Mouse (Mus musculus) limb, embryonic 14.5 days (tissue): Measurements from ENCODE around the gene Tgfbr3l. TPM values are rescaled to one million over a fixed set of nuclear protein-coding genes. Genes with fewer than 3 reads are reported as not detected.

ENCODE experiments used
- ATAC-seq: fragments of 200-750 bp; cut with Nextera tagmentation; 2 replicates; pipeline ENCODE4 v1.8.0; 2017; ENCODE audit warnings: low read depth, moderate number of reproducible peaks, moderate TSS enrichment; ENCODE audit not compliant: low FRiP score
- DNase-seq: peaks from one replicate; pipeline ENCODE4 v3.0.0-alpha.2; 2015; ENCODE audit warnings: low spot score
- H3K27ac ChIP-seq: fragments of 300-500 bp; sonication (generic); replicated peaks from 2 replicates; pipeline ENCODE4 v1.5.1; 2014; ENCODE audit warnings: low read depth, mild to moderate bottlenecking, low read length, moderate library complexity, mixed read lengths
- H3K27me3 ChIP-seq: fragments of 300-500 bp; sonication (generic); 2 replicates; pipeline ENCODE4 v1.6.1; 2014; ENCODE audit warnings: low read length, mixed read lengths; ENCODE audit not compliant: control insufficient read depth, insufficient read depth
- H3K36me3 ChIP-seq: fragments of 300-500 bp; sonication (generic); 2 replicates; pipeline ENCODE4 v1.6.1; 2014; ENCODE audit warnings: mild to moderate bottlenecking, low read length, moderate library complexity, mixed read lengths; ENCODE audit not compliant: control insufficient read depth, insufficient read depth
- H3K4me1 ChIP-seq: fragments of 300-500 bp; sonication (generic); 2 replicates; pipeline ENCODE4 v1.6.1; 2014; ENCODE audit warnings: antibody characterized with exemption, low read length, mixed read lengths; ENCODE audit not compliant: control insufficient read depth, insufficient read depth
- H3K4me2 ChIP-seq: fragments of 300-500 bp; sonication (generic); replicated peaks from 2 replicates; pipeline ENCODE4 v1.6.1; 2014; ENCODE audit warnings: low read depth, mild to moderate bottlenecking, low read length, moderate library complexity; ENCODE audit not compliant: severe bottlenecking
- H3K4me3 ChIP-seq: fragments of 300-500 bp; sonication (generic); replicated peaks from 2 replicates; pipeline ENCODE4 v1.5.1; 2014; ENCODE audit warnings: low read length
- H3K9ac ChIP-seq: fragments of 300-500 bp; sonication (generic); 2 replicates; pipeline ENCODE4 v1.6.1; 2014; ENCODE audit warnings: mild to moderate bottlenecking, low read depth, low read length, moderate library complexity; ENCODE audit not compliant: severe bottlenecking
- H3K9me3 ChIP-seq: fragments of 300-500 bp; sonication (generic); 2 replicates; pipeline ENCODE4 v1.6.1; 2016; ENCODE audit warnings: low read length; ENCODE audit not compliant: control insufficient read depth
- POLR2A ChIP-seq: fragments of 200-500 bp; IDR thresholded peaks from 2 replicates; pipeline ENCODE4 v1.8.0; 2012; ENCODE audit warnings: inconsistent platforms, mild to moderate bottlenecking, moderate library complexity, borderline replicate concordance; ENCODE audit not compliant: insufficient read depth, insufficient read length; ENCODE audit errors: extremely low read depth
- WGBS: fragments of 180-500 bp; shearing (Covaris S2); extraction: QIAGEN DNeasy Blood & Tissue Kit; methylation state at CpG from one replicate; pipeline ENCODE4 v1.1.7; 2014; 5-methylcytosine and 5-hydroxymethylcytosine counted together
- polyA plus RNA-seq, 2 experiments: library from polyadenylated mRNA; depleted of rRNA in 1 of 2; stranded (reverse) in 1 of 2; unstranded in 1 of 2; fragments of >200 nt; fragmentation: Nextera tagmentation in 1 of 2; extraction: Ambion mirVana in 1 of 2; gene quantifications; 2 replicates each; pipeline versions ENCODE4 v1.2.1 to v1.2.3; 2012 to 2014

Gene Tgfbr3l
- polyA plus RNA-seq, 2 experiments = 4.6 to 63.0 TPM

DNA sequence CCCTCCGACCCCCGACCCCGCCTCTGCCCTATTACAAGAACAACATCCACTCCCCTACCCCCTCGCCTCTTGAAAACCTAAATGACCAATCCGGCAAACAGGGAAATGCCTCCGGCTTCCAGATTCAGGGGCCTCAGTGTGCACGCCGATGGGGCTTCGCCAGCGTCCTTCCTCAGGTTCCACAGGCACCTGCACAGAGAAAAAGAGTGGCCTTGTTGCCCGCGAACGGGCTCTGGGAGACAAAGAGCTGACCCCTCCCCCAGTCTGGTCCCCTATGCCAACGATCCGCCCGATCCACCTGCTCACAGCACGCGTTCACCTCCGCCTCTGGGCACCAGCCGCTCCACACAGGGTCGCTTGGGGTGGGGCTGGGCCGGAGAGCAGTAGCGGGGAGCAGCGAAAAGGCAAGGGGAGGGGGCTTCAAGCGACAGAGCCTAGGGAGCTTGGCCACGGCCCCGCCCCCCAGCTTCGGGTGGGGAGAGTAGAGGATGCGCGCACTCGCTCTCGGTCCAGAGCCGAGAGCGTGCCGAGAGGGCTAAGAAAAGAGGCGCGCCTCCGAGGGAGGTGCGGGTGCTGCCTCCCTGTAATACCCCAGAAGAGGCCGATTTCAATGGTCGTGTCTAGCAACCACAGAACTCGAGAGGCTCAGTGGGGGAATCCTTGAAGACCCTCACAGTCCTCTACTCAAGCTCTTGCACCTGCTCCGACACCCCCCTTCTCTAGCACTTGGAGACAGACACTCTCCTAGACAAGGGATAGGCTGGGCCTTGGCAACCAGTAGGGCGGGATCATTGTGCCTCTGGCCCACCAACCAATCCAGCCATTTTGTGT lies 31.0 kb upstream of the Tgfbr3l start, which contains the start of gene Prr36:
Prr36 (minus strand) TSS at position 669 of the 831 bp plus-strand sequence.
- peak; percentile 27; the same call in 1 of the 2 replicates for ATAC-seq
- peak within 1 kb of the TSS; percentile 75 for H3K4me2 ChIP-seq
- TF ChIP-seq POLR2A = no peak
- peaks cover 26% of the 10 kb centered on the region; the same call in 1 of the 2 replicates for H3K4me1 ChIP-seq
- peaks cover 37% of the 10 kb centered on the region for H3K27me3 ChIP-seq
- 3% methylated on average over 41 of the region's 44 CpGs for WGBS
- peak within 1 kb of the TSS; percentile 39 for H3K4me3 ChIP-seq
- DNase-seq = no peak
- no peaks in the 10 kb centered on the region for H3K36me3 ChIP-seq
- no peak within 1 kb of the TSS for H3K27ac ChIP-seq
- no peaks in the 10 kb centered on the region for H3K9me3 ChIP-seq
- peak within 1 kb of the TSS; percentile 34 for H3K9ac ChIP-seq

DNA sequence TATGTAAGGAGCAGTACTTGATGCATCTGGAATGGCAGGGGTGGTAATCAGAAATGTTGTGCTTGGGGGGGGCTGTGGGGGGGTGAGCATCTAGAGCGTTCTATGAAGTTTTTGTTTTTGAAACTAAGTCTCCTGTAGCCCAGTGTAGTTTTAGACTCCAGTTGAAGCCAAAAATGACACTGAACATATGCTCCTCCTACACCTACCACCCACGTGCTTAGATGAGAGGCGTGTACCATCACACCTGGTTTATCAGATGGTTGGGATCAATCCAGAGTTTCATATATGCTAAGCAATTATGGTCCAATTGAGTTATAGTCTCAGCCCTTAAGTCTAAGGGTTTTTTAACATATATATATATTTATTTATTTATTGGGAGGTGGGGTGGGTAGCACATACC lies 28.4 kb upstream of the Tgfbr3l start:
- 83% methylated on average over 3 of the region's 3 CpGs for WGBS
- Histone ChIP-seq H3K9me3 (no peaks in the 10 kb centered on the region), H3K27me3 (peaks cover 37% of the 10 kb centered on the region)

DNA sequence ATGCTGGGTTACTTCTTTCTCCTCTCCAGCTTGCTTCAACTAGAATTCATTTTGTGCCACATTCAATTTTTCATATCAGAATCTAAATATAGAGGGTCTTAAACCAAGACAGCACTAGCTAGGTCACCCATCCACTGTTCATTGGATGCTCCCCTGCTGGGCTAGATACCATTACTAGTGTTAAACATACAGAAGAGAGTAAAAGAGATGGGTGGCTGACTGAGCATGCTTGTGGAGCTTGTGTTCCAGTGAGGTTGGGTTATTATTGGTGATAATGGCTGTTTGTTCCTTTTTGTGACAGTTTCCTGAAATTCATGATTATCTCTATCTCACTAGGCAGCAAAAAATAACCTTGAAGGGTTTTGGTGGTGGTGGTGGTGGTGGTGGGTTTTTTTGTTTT lies 26.0 kb upstream of the Tgfbr3l start:
- ATAC-seq = no peak
- Histone ChIP-seq H3K4me3 (no peak overlapping the region), H3K36me3 (no peaks in the 10 kb centered on the region), H3K9me3 (no peaks in the 10 kb centered on the region), H3K27ac (no peak overlapping the region), H3K4me1 (peaks cover 9% of the 10 kb centered on the region; the same call in 1 of the 2 replicates), H3K27me3 (peaks cover 25% of the 10 kb centered on the region), H3K9ac (no peak overlapping the region), H3K4me2 (no peak overlapping the region)
- no peak for TF ChIP-seq POLR2A
- DNase-seq = no peak

More for the DNA sequence above, 28.4 kb upstream of the Tgfbr3l start:
- DNase-seq (no peak), ATAC-seq (no peak)
- no peaks in the 10 kb centered on the region for H3K36me3 ChIP-seq
- no peak overlapping the region for H3K4me2 ChIP-seq
- H3K4me1 ChIP-seq = peaks cover 9% of the 10 kb centered on the region; the same call in 1 of the 2 replicates
- no peak overlapping the region for H3K9ac ChIP-seq
- H3K4me3 ChIP-seq = no peak overlapping the region
- H3K27ac ChIP-seq = no peak overlapping the region
- TF ChIP-seq POLR2A = no peak

DNA sequence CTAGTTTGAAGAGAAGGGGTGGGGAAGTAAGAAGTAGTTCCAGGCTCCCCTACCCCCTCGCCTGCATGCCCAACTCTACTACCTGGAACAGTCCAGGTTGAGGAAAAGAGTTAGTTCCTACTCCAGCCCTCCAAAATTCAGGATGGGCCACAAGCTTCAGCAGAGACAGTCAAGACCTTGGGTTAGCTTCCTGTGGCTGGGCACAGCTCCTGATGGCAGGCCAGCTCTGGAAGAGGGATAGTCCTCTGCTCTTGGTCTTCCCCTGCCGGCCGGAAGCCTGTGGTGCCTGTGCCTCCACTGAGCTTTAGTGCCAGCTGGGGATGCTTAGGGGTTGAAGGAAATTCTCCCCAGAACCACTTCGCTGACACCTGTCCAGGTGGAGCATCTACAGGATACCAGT lies 21.7 kb upstream of the Tgfbr3l start:
- H3K4me1 ChIP-seq = peaks cover 6% of the 10 kb centered on the region; the same call in 1 of the 2 replicates
- H3K9me3 ChIP-seq = no peaks in the 10 kb centered on the region
- DNase-seq (no peak), ATAC-seq (no peak)
- WGBS = 19% methylated on average over 4 of the region's 4 CpGs
- no peak overlapping the region for H3K27ac ChIP-seq
- peak overlapping the region; percentile 49 for H3K4me2 ChIP-seq
- TF ChIP-seq POLR2A = no peak
- no peaks in the 10 kb centered on the region for H3K36me3 ChIP-seq
- peak overlapping the region; percentile 44; the same call in 1 of the 2 replicates for H3K9ac ChIP-seq
- peaks cover 14% of the 10 kb centered on the region for H3K27me3 ChIP-seq
- peak overlapping the region; percentile 27 for H3K4me3 ChIP-seq

DNA sequence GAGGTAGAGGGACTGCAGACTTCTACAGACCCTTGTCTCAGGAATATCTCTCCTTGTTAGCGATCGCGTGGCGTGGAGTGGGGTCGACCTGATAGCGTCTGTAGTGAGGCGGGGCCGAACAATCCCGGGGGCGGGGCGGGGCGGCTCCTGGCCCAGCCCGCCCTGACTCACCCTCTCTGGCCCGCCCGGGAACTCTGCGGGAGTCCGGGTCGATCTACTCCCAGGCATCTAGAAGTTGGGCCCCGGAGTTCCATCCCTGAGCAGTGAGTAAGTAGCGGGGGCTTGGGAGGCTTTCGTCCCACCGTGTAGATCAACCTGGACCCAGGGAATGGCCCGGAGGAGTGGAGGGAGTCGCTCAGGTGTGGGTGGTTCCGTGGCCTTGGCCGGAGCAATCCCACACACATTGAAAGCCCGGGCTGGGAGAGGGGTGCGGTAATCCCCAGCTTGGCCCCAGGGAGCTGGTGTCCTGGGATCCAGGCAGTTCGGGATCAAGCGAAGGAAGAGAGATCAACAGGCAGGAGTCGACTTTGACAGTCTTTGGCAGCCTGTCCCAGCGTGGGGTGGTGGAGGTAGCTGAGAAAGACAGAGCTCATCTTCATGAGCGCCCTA lies 21.2 kb upstream of the Tgfbr3l start, which contains the start of gene Lrrc8e:
Lrrc8e (plus strand) TSS at position 89 of the 609 bp plus-strand sequence.
- Histone ChIP-seq H3K4me1 (peaks cover 6% of the 10 kb centered on the region; the same call in 1 of the 2 replicates), H3K9ac (peak within 1 kb of the TSS; percentile 44), H3K4me2 (peak within 1 kb of the TSS; percentile 49), H3K4me3 (peak within 1 kb of the TSS; percentile 27), H3K36me3 (no peaks in the 10 kb centered on the region), H3K9me3 (no peaks in the 10 kb centered on the region), H3K27me3 (peaks cover 14% of the 10 kb centered on the region), H3K27ac (no peak within 1 kb of the TSS)
- DNase-seq (no peak), ATAC-seq (no peak)
- no peak for TF ChIP-seq POLR2A
- WGBS = 3% methylated on average over 33 of the region's 33 CpGs
